Mouse (Mus musculus) embryonic facial prominence, embryonic 14.5 days (tissue): ENCODE measurements around the gene M6pr. TPM values are rescaled to one million over a fixed set of nuclear protein-coding genes. Genes with fewer than 3 reads are reported as not detected.

Experiments used
- ATAC-seq: fragments of 200-750 bp; cut with Nextera tagmentation; 2 replicates; pipeline ENCODE4 v1.8.0; 2017; ENCODE audit warnings: low read depth, moderate number of reproducible peaks, moderate TSS enrichment
- DNase-seq: peaks from one replicate; pipeline ENCODE4 v3.0.0-alpha.2; 2015; ENCODE audit warnings: low spot score
- H3K27ac ChIP-seq: fragments of 300-500 bp; sonication (generic); replicated peaks from 2 replicates; pipeline ENCODE4 v1.5.1; 2014; ENCODE audit warnings: low read depth, mild to moderate bottlenecking, low read length, moderate library complexity
- H3K27me3 ChIP-seq: fragments of 300-500 bp; sonication (generic); replicated peaks from 2 replicates; pipeline ENCODE4 v1.6.1; 2014; ENCODE audit warnings: low read length; ENCODE audit not compliant: control insufficient read depth, insufficient read depth
- H3K36me3 ChIP-seq: fragments of 300-500 bp; sonication (generic); 2 replicates; pipeline ENCODE4 v1.6.1; 2014; ENCODE audit warnings: low read length, mixed read lengths; ENCODE audit not compliant: control insufficient read depth, insufficient read depth
- H3K4me1 ChIP-seq: fragments of 300-500 bp; sonication (generic); 2 replicates; pipeline ENCODE4 v1.6.1; 2014; ENCODE audit warnings: antibody characterized with exemption, low read length; ENCODE audit not compliant: control insufficient read depth, insufficient read depth
- H3K4me2 ChIP-seq: fragments of 300-500 bp; sonication (generic); 2 replicates; pipeline ENCODE4 v1.6.1; 2014; ENCODE audit warnings: low read depth, mild to moderate bottlenecking, low read length, moderate library complexity, mixed read lengths
- H3K4me3 ChIP-seq: fragments of 300-500 bp; sonication (generic); 2 replicates; pipeline ENCODE4 v1.5.1; 2014; ENCODE audit warnings: low read depth, mild to moderate bottlenecking, low read length
- H3K9ac ChIP-seq: fragments of 300-500 bp; sonication (generic); 2 replicates; pipeline ENCODE4 v1.6.1; 2014; ENCODE audit warnings: low read depth, mild to moderate bottlenecking, low read length, moderate library complexity, mixed read lengths
- H3K9me3 ChIP-seq: fragments of 300-500 bp; sonication (generic); 2 replicates; pipeline ENCODE4 v1.6.1; 2016; ENCODE audit warnings: low read length; ENCODE audit not compliant: control insufficient read depth
- WGBS: fragments of 180-500 bp; shearing (Covaris S2); extraction: QIAGEN DNeasy Blood & Tissue Kit; methylation state at CpG from one replicate; pipeline ENCODE4 v1.1.7; 2014; 5-methylcytosine and 5-hydroxymethylcytosine counted together
- polyA plus RNA-seq: library from polyadenylated mRNA; unstranded; fragments of >200 nt; fragmentation: Nextera tagmentation; extraction: Ambion mirVana; gene quantifications from 2 replicates; pipeline ENCODE4 v1.2.1, GENCODE M21; 2014

Gene M6pr
- 86.8 and 87.9 TPM in 2 replicates for polyA plus RNA-seq

- peak within 1 kb of the TSS; percentile 78 for H3K27ac ChIP-seq
- peak; percentile 99 for ATAC-seq
- under 1% methylated on average over 41 of the region's 49 CpGs for WGBS
- H3K4me1 ChIP-seq = peaks cover 10% of the 10 kb centered on the region
- peak within 1 kb of the TSS; percentile 76 for H3K4me3 ChIP-seq
- H3K27me3 ChIP-seq = no peaks in the 10 kb centered on the region
- peaks cover 9% of the 10 kb centered on the region for H3K36me3 ChIP-seq
- H3K4me2 ChIP-seq = peak within 1 kb of the TSS; percentile 70
- peak; percentile 99 for DNase-seq
- peak within 1 kb of the TSS; percentile 87 for H3K9ac ChIP-seq
- no peaks in the 10 kb centered on the region for H3K9me3 ChIP-seq
Measured at GRCm38 (mm10) chr6:122308505-122309393, at the start of gene M6pr. M6pr (plus strand) TSS chr6:122308720.

- 91% methylated on average over 8 of the region's 8 CpGs for WGBS
- Histone ChIP-seq H3K4me1 (no peaks in the 10 kb centered on the region), H3K4me2 (no peak overlapping the region), H3K4me3 (no peak overlapping the region), H3K27ac (no peak overlapping the region), H3K9me3 (no peaks in the 10 kb centered on the region), H3K36me3 (no peaks in the 10 kb centered on the region), H3K27me3 (no peaks in the 10 kb centered on the region), H3K9ac (no peak overlapping the region)
- DNase-seq (no peak), ATAC-seq (no peak)
Measured at GRCm38 (mm10) chr6:122262543-122262942, 46.0 kb upstream of the M6pr start.

DNA sequence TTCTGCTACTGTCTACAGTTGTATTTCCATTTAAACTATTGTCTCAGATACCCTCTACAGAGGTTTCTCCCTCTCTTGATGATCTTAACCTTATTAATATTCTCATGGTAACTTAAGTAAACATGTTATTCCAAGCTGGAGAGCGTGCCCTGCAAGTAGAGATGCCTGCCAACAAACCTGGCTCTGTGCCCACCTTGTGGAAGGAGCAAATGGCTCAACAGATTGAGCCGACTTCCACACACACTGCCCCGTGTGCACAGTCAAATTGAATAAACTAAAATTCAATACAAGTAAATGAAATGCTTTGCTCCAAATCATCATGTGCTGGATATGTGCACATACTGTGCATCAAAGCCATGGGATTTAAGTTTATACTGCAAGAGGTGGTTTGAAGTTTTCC is 40.0 kb upstream of the M6pr start:
- 42% methylated on average over 3 of the region's 3 CpGs for WGBS

DNA sequence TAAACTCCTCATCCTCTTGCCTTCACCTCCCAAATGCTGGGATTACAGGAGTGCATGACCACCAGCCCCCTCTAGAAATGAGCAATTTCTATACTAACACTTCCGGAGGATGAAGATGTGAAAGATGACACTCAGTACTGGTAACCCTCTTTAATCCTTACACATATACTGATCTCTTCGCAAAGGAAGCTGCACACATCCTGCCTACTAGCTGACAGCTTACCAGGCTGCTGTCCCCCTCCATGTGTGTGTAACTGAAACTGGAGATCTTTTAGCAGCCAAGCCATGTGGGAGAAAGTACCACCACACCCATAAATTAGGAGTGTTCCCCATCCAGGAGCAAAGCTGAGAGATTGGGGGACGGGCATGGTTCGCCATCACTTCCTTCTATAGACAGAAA is 39.4 kb upstream of the M6pr start:
- H3K27ac ChIP-seq = no peak overlapping the region
- H3K9ac ChIP-seq = no peak overlapping the region
- H3K4me2 ChIP-seq = no peak overlapping the region
- H3K4me1 ChIP-seq = no peaks in the 10 kb centered on the region
- H3K9me3 ChIP-seq = no peaks in the 10 kb centered on the region
- WGBS = 85% methylated on average over 4 of the region's 4 CpGs
- no peak for ATAC-seq
- no peaks in the 10 kb centered on the region for H3K36me3 ChIP-seq
- no peak for DNase-seq
- no peak overlapping the region for H3K4me3 ChIP-seq
- H3K27me3 ChIP-seq = no peaks in the 10 kb centered on the region

More for the DNA sequence above, 40.0 kb upstream of the M6pr start:
- no peak overlapping the region for H3K4me3 ChIP-seq
- no peak overlapping the region for H3K27ac ChIP-seq
- no peaks in the 10 kb centered on the region for H3K36me3 ChIP-seq
- H3K9ac ChIP-seq = no peak overlapping the region
- no peaks in the 10 kb centered on the region for H3K9me3 ChIP-seq
- DNase-seq (peak; percentile 69), ATAC-seq (no peak)
- H3K4me1 ChIP-seq = no peaks in the 10 kb centered on the region
- no peak overlapping the region for H3K4me2 ChIP-seq
- no peaks in the 10 kb centered on the region for H3K27me3 ChIP-seq

- no peak overlapping the region for H3K4me3 ChIP-seq
- H3K36me3 ChIP-seq = no peaks in the 10 kb centered on the region
- no peak overlapping the region for H3K4me2 ChIP-seq
- WGBS = 78% methylated on average over 11 of the region's 11 CpGs
- no peaks in the 10 kb centered on the region for H3K9me3 ChIP-seq
- no peaks in the 10 kb centered on the region for H3K27me3 ChIP-seq
- no peak overlapping the region for H3K9ac ChIP-seq
- ATAC-seq = no peak
- no peak overlapping the region for H3K27ac ChIP-seq
- DNase-seq = no peak
- no peaks in the 10 kb centered on the region for H3K4me1 ChIP-seq
Measured at GRCm38 (mm10) chr6:122270152-122270551, 38.4 kb upstream of the M6pr start.

DNA sequence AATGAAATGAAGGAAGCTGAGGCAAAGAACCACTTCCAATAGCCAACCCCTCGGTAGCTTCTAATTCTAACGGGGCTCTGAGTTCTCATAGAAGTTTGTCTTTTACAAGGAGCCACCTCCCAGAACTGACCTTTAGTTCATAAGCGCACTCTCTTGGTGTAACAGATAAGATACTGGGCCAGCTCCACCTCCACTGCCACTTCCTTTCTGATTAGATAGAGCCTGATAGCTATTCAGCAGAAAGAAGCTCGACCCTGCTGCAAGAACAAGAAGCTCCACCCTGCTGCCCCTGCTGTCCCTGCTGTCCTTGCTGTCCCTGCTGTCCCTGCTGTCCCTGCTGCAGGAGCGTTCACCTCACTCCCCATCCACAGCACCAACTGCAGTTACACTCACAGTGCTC is 34.0 kb upstream of the M6pr start:
- no peaks in the 10 kb centered on the region for H3K27me3 ChIP-seq
- H3K9ac ChIP-seq = no peak overlapping the region
- WGBS = 70% methylated on average over 5 of the region's 5 CpGs
- no peak overlapping the region for H3K4me2 ChIP-seq
- no peaks in the 10 kb centered on the region for H3K9me3 ChIP-seq
- no peak overlapping the region for H3K27ac ChIP-seq
- H3K36me3 ChIP-seq = no peaks in the 10 kb centered on the region
- H3K4me1 ChIP-seq = no peaks in the 10 kb centered on the region
- DNase-seq = no peak
- ATAC-seq = no peak
- no peak overlapping the region for H3K4me3 ChIP-seq

DNA sequence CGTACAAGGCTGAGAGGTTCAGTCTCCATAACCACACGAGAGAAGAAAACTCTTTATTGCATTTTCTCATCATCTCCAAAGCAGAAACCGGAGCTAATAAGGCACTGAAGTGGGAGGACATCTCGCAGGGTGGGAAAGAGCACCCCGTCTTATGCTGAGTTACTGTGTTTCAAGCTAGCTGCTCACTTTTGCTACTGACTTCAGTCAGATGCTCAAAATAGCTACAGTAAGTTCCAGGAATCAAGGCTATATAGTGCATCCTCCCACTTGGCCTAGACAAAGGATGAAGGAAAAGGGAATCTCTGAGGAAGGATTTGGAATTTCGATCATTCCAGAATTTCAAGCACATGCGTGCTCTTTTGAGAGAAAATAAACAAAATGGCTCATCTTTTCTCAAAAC is 32.0 kb upstream of the M6pr start:
- Histone ChIP-seq H3K36me3 (no peaks in the 10 kb centered on the region), H3K4me2 (no peak overlapping the region), H3K27ac (no peak overlapping the region), H3K4me1 (no peaks in the 10 kb centered on the region), H3K9ac (no peak overlapping the region), H3K9me3 (no peaks in the 10 kb centered on the region), H3K4me3 (no peak overlapping the region), H3K27me3 (no peaks in the 10 kb centered on the region)
- WGBS = 81% methylated on average over 7 of the region's 7 CpGs
- no peak for DNase-seq
- ATAC-seq = no peak

DNA sequence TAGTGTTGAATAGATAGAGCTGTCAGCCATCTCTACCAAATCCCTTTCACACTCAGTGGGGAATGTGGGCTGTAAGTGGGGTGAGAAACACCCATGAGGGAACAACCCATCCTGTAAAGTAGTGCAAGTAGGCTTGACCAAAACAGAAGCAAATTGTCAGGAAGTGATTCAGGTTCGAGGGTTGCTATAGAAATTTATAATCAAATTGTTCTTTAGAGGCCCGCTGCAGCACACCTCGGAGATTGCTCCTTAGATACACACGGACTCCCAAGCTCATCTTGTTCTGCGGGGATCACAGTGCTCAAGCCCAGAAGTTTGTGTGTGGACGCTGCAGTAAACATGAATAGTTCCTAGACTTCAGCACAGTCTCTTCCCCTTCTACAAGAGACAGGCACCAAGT is 25.7 kb upstream of the M6pr start, which contains the start of gene Klrg1:
Gene Klrg1, minus strand, starts transcription at position 101 of the 400 bp plus-strand sequence.
- ATAC-seq = no peak

DNA sequence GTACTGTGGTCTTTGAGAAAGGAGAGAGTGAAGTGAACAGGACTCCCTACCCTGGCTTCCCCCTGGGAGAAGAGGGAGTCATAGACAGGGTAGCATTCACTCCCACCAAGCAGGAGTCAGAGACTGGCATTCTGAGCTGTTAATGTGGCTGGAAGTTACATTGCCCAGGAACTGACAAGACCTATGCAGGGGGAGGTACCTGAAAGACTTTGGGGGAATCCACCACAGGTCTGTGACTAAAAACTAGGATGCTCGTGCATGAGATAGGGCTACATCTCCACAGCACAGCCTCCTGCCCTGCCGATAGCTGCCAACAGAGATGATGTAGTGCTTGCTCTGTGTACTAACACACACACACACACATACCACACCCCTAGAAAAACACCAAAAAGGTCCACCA is 25.1 kb upstream of the M6pr start:
- Histone ChIP-seq H3K27ac (no peak overlapping the region), H3K27me3 (no peaks in the 10 kb centered on the region), H3K4me2 (no peak overlapping the region), H3K9ac (no peak overlapping the region), H3K4me3 (no peak overlapping the region), H3K4me1 (no peaks in the 10 kb centered on the region), H3K36me3 (no peaks in the 10 kb centered on the region), H3K9me3 (no peaks in the 10 kb centered on the region)
- 86% methylated on average over 2 of the region's 2 CpGs for WGBS
- DNase-seq (no peak), ATAC-seq (no peak)

More for the DNA sequence above, 25.7 kb upstream of the M6pr start, which contains the start of gene Klrg1:
- no peak within 1 kb of the TSS for H3K4me2 ChIP-seq
- no peaks in the 10 kb centered on the region for H3K27me3 ChIP-seq
- H3K4me1 ChIP-seq = no peaks in the 10 kb centered on the region
- no peak within 1 kb of the TSS for H3K9ac ChIP-seq
- no peak within 1 kb of the TSS for H3K4me3 ChIP-seq
- DNase-seq = no peak
- no peaks in the 10 kb centered on the region for H3K36me3 ChIP-seq
- H3K9me3 ChIP-seq = no peaks in the 10 kb centered on the region
- no peak within 1 kb of the TSS for H3K27ac ChIP-seq
- 71% methylated on average over 6 of the region's 6 CpGs for WGBS
